Mouse (Mus musculus): ENCODE measurements around the gene Stx4a. TPM values are rescaled to one million over a fixed set of nuclear protein-coding genes. Genes with fewer than 3 reads are reported as not detected.

The Stx4a gene
- total RNA-seq, 2 experiments from 2014 or later, result 92.5 to 108 TPM

- DNase-seq, result no peak
Measured at GRCm38 (mm10) chr7:127898179-127898956, 74.3 kb downstream of the Stx4a start.

Other genes starting within 250 kb of the Stx4a start
- 1 to 10 TPM; 7.0 to 7.8 TPM for gene Ccdc189, start 235.7 kb upstream of the Stx4a start, total RNA-seq (2021)
- gene Rnf40, start 235.5 kb upstream of the Stx4a start, total RNA-seq (2021), result 10 to 100 TPM; 55.8 to 60.8 TPM
- gene Zfp629, start 208.5 kb upstream of the Stx4a start, total RNA-seq (2021), result 10 to 100 TPM; 19.7 to 20.6 TPM
- gene Bcl7c, start 115.4 kb upstream of the Stx4a start, total RNA-seq (2021), result 100 to 1,000 TPM in 1 of 2 experiments, 10 to 100 TPM in 1; 63.6 to 103 TPM
- 1 to 10 TPM; 3.2 to 4.2 TPM for gene Ctf1, start 111.6 kb upstream of the Stx4a start, total RNA-seq (2021)
- gene Ctf2, start 92.1 kb upstream of the Stx4a start, total RNA-seq (2021), result not detected
- gene Fbxl19, start 79.8 kb upstream of the Stx4a start, total RNA-seq (2021), result 10 to 100 TPM; 13.1 to 13.7 TPM
- gene Orai3, start 54.5 kb upstream of the Stx4a start, total RNA-seq (2021), result 10 to 100 TPM; 27.7 to 36.3 TPM
- 10 to 100 TPM; 36.0 TPM for gene Setd1a, start 47.6 kb upstream of the Stx4a start, total RNA-seq (2021)
- 1 to 10 TPM; 4.1 to 6.6 TPM for gene Gm49388, start 38.7 kb upstream of the Stx4a start, total RNA-seq (2021)
- 10 to 100 TPM; 30.0 to 53.3 TPM for gene Hsd3b7, start 23.7 kb upstream of the Stx4a start, total RNA-seq (2021)
- 1 to 10 TPM; 4.4 to 4.5 TPM for gene Stx1b, start 255 bp downstream of the Stx4a start, total RNA-seq (2021)
- gene Zfp646, start 51.9 kb downstream of the Stx4a start, total RNA-seq (2021), result 10 to 100 TPM; 30.0 to 31.2 TPM
- 1 to 10 TPM; 6.3 to 7.7 TPM for gene Zfp668, start 52.5 kb downstream of the Stx4a start, total RNA-seq (2021)
- 1 to 10 TPM in 1 of 2 experiments, under 1 TPM in 1; 0.49 to 1.7 TPM for gene Prss53, start 66.7 kb downstream of the Stx4a start, total RNA-seq (2021)
- not detected for gene Gm21974, start 71.2 kb downstream of the Stx4a start, total RNA-seq (2021)
- gene Vkorc1, start 71.3 kb downstream of the Stx4a start, total RNA-seq (2021), result 10 to 100 TPM; 61.5 to 65.8 TPM
- 100 to 1,000 TPM; 101 to 115 TPM for gene Bckdk, start 79.8 kb downstream of the Stx4a start, total RNA-seq (2021)
- gene Kat8, start 88.2 kb downstream of the Stx4a start, total RNA-seq (2021), result 10 to 100 TPM; 25.9 to 27.9 TPM
- gene Prss8, start 105.8 kb downstream of the Stx4a start, total RNA-seq (2021), result not detected
- gene Prss36, start 122.4 kb downstream of the Stx4a start, total RNA-seq (2021), result 10 to 100 TPM in 1 of 2 experiments, 1 to 10 TPM in 1; 6.7 to 10.7 TPM
- 100 to 1,000 TPM; 170 to 229 TPM for gene Fus, start 143.2 kb downstream of the Stx4a start, total RNA-seq (2021)
- gene Pycard, start 169.6 kb downstream of the Stx4a start, total RNA-seq (2021), result 1 to 10 TPM; 3.6 to 5.4 TPM
- gene Trim72, start 179.7 kb downstream of the Stx4a start, total RNA-seq (2021), result under 1 TPM in 1 of 2 experiments, not detected in 1; 0.20 TPM
- gene Itgam, start 238.3 kb downstream of the Stx4a start, total RNA-seq (2021), result 1 to 10 TPM; 4.4 to 7.8 TPM
- not detected for gene Gm49368, start 238.4 kb downstream of the Stx4a start, total RNA-seq (2021)